ENCODE assay signal across 9 mouse cellular contexts in genomic region chr6:17171273-17172011, GRCm38 (mm10).
A peak's percentile ranks its signal among the peaks of the same experiment; 100 is the strongest.
DNase-seq lines count a peak whose midpoint lies in the region; ATAC-seq lines count a peak whose summit lies in the region.
"Had no signal": no experiment of that assay in that cellular context is flagged by ENCODE, and none has a peak within 500 bp of the region (broad histone marks: within the 10 kb centered on the region; RNA-seq: fewer than 3 reads in every experiment).

No protein-coding gene starts in this region.

- DNase-seq in adrenal gland, adult 8-10 months = peak; percentile 35
- peak; percentile 39 for DNase-seq in kidney, adult 9 months
- DNase-seq in liver, embryonic 11.5 days (ENCODE audit: low spot score) = no peak
- no peak for DNase-seq in thymus, postnatal 4 days
- DNase-seq in spleen, adult 12 weeks (ENCODE audit: low spot score) = no peak

- no peak overlapping the region for H3K9ac ChIP-seq in embryonic facial prominence, embryonic 12.5 days
- no peak overlapping the region for H3K9ac ChIP-seq in heart, embryonic 11.5 days (ENCODE audit: low read depth, low read length)
- no peak overlapping the region for H3K9ac ChIP-seq in liver, embryonic 11.5 days (ENCODE audit: low read depth, low read length)
- H3K9ac ChIP-seq in neural tube, embryonic 12.5 days = no peak overlapping the region
- H3K9ac ChIP-seq: liver, embryonic 14.5 days had no signal

- H3K4me3 ChIP-seq in embryonic facial prominence, embryonic 12.5 days = no peak overlapping the region
- no peak overlapping the region for H3K4me3 ChIP-seq in heart, embryonic 11.5 days (ENCODE audit: low read depth, low read length)
- no peak overlapping the region for H3K4me3 ChIP-seq in liver, embryonic 11.5 days (ENCODE audit: low read depth, low read length)
- no peak overlapping the region for H3K4me3 ChIP-seq in neural tube, embryonic 12.5 days

- no peaks in the 10 kb centered on the region for H3K9me3 ChIP-seq in embryonic facial prominence, embryonic 12.5 days
- H3K9me3 ChIP-seq in heart, embryonic 11.5 days (replicated peaks; ENCODE audit: control insufficient read depth, low read length) = no peaks in the 10 kb centered on the region
- H3K9me3 ChIP-seq in liver, embryonic 11.5 days (ENCODE audit: control insufficient read depth, low read length) = no peaks in the 10 kb centered on the region
- H3K9me3 ChIP-seq in neural tube, embryonic 12.5 days = no peaks in the 10 kb centered on the region

- peaks cover 8% of the 10 kb centered on the region for H3K4me1 ChIP-seq in embryonic facial prominence, embryonic 12.5 days
- H3K4me1 ChIP-seq in heart, embryonic 11.5 days (ENCODE audit: control insufficient read depth, insufficient read depth, low read length) = peaks cover 6% of the 10 kb centered on the region
- no peaks in the 10 kb centered on the region for H3K4me1 ChIP-seq in liver, embryonic 11.5 days (replicated peaks; ENCODE audit: control insufficient read depth, insufficient read depth, low read length)
- H3K4me1 ChIP-seq in neural tube, embryonic 12.5 days = peaks cover 20% of the 10 kb centered on the region

- no peaks in the 10 kb centered on the region for H3K36me3 ChIP-seq in embryonic facial prominence, embryonic 12.5 days
- H3K36me3 ChIP-seq in heart, embryonic 11.5 days (ENCODE audit: control insufficient read depth, insufficient read depth, low read length) = no peaks in the 10 kb centered on the region
- no peaks in the 10 kb centered on the region for H3K36me3 ChIP-seq in liver, embryonic 11.5 days (ENCODE audit: control insufficient read depth, insufficient read depth, low read length)
- H3K36me3 ChIP-seq in neural tube, embryonic 12.5 days = no peaks in the 10 kb centered on the region

- H3K27ac ChIP-seq in embryonic facial prominence, embryonic 12.5 days = 0 out of 2 replicates have a peak overlapping the region, but pooled peaks have one; percentile 48
- H3K27ac ChIP-seq in heart, embryonic 11.5 days (ENCODE audit: low read depth, low read length) = peak overlapping the region; percentile 68
- no peak overlapping the region for H3K27ac ChIP-seq in liver, embryonic 11.5 days (ENCODE audit: low read depth, low read length)
- no peak overlapping the region for H3K27ac ChIP-seq in neural tube, embryonic 12.5 days
- H3K27ac ChIP-seq: liver, embryonic 14.5 days had no signal

- H3K4me2 ChIP-seq in embryonic facial prominence, embryonic 12.5 days (replicated peaks) = peak overlapping the region; percentile 34
- H3K4me2 ChIP-seq in heart, embryonic 11.5 days = peak overlapping the region; percentile 47
- 0 out of 2 replicates have a peak overlapping the region, but pooled peaks have one; percentile 4 for H3K4me2 ChIP-seq in liver, embryonic 11.5 days
- H3K4me2 ChIP-seq in neural tube, embryonic 12.5 days (replicated peaks) = peak overlapping the region; percentile 32

- 0 out of 2 replicates have a peak, but pooled peaks have one; percentile 28 for ATAC-seq in embryonic facial prominence, embryonic 12.5 days (ENCODE audit: insufficient number of reproducible peaks, insufficient read depth, low FRiP score, low TSS enrichment)
- ATAC-seq in heart, embryonic 11.5 days (replicated peaks; ENCODE audit: insufficient number of reproducible peaks, low FRiP score, low TSS enrichment) = no peak
- no peak for ATAC-seq in liver, embryonic 11.5 days (replicated peaks; ENCODE audit: low FRiP score)
- peak; percentile 80 for ATAC-seq in neural tube, embryonic 12.5 days (ENCODE audit: low FRiP score, low read depth)

- 19% methylated on average over 17 of the region's 17 CpGs for WGBS in embryonic facial prominence, embryonic 12.5 days
- 32% methylated on average over 17 of the region's 17 CpGs for WGBS in heart, embryonic 11.5 days (ENCODE audit: insufficient replicate concordance)
- WGBS in liver, embryonic 11.5 days = 53% methylated on average over 17 of the region's 17 CpGs
- 21% methylated on average over 17 of the region's 17 CpGs for WGBS in neural tube, embryonic 12.5 days

- no peaks in the 10 kb centered on the region for H3K27me3 ChIP-seq in embryonic facial prominence, embryonic 12.5 days
- H3K27me3 ChIP-seq in heart, embryonic 11.5 days (ENCODE audit: control insufficient read depth, insufficient read depth, low read length) = no peaks in the 10 kb centered on the region
- H3K27me3 ChIP-seq in liver, embryonic 11.5 days (replicated peaks; ENCODE audit: control insufficient read depth, insufficient read depth, low read length) = no peaks in the 10 kb centered on the region
- no peaks in the 10 kb centered on the region for H3K27me3 ChIP-seq in neural tube, embryonic 12.5 days (replicated peaks)

Comparison
In these comparisons a context has a peak if more than half of its experiments do, and no peak if none do; other contexts are left out.
1. DNase-seq: peak in adrenal gland, adult 8-10 months (single experiment) and kidney, adult 9 months (single experiment); none in liver, embryonic 11.5 days (single experiment), thymus, postnatal 4 days (single experiment) and spleen, adult 12 weeks (single experiment).
2. ATAC-seq: peak in embryonic facial prominence, embryonic 12.5 days (single experiment) and neural tube, embryonic 12.5 days (single experiment); none in heart, embryonic 11.5 days (single experiment) and liver, embryonic 11.5 days (single experiment).
3. H3K27ac ChIP-seq: peak in embryonic facial prominence, embryonic 12.5 days (single experiment) and heart, embryonic 11.5 days (single experiment); none in liver, embryonic 11.5 days (single experiment) and neural tube, embryonic 12.5 days (single experiment).
4. Peak in every context shown above with its lines, with median percentiles within 50 percentile points of each other: H3K4me2 ChIP-seq.